Mouse (Mus musculus) C2C12 (cell line): Measurements from ENCODE around the gene Rpl9-ps6.

Experiments used
- CTCF ChIP-seq: IDR thresholded peaks from one replicate; pipeline ENCODE4 v1.5.1; 2011; ENCODE audit not compliant: control insufficient read depth, insufficient read depth, insufficient read length
- FOSL1 ChIP-seq: IDR thresholded peaks from one replicate; pipeline ENCODE4 v1.8.0; 2011; ENCODE audit warnings: mild to moderate bottlenecking, low read length; ENCODE audit not compliant: poor library complexity, insufficient read depth, severe bottlenecking
- MYOD1 ChIP-seq: IDR thresholded peaks from one replicate; pipeline ENCODE4 v1.6.1; 2011; ENCODE audit warnings: low read depth; ENCODE audit not compliant: control insufficient read depth, insufficient read length
- MYOG ChIP-seq: IDR thresholded peaks from one replicate; pipeline ENCODE4 v1.6.1; 2011; ENCODE audit not compliant: control insufficient read depth, insufficient read length; ENCODE audit errors: extremely low read depth
- USF1 ChIP-seq: IDR thresholded peaks from one replicate; pipeline ENCODE4 v1.6.1; 2011; ENCODE audit warnings: low read depth, mild to moderate bottlenecking, control low read depth, moderate library complexity

GRCm38 (mm10) chr19:32494611-32495010 lies 28.2 kb upstream of the Rpl9-ps6 start:
- TF ChIP-seq FOSL1 (no peak), CTCF (no peak), MYOG (no peak), MYOD1 (no peak), USF1 (no peak)
